Mouse (Mus musculus) kidney, adult 9 months (tissue): Measurements from ENCODE around the gene Lmbrd2.

Source experiments
- DNase-seq: peaks from one replicate; pipeline ENCODE4 v3.0.0; 2022

The Lmbrd2 gene

DNA sequence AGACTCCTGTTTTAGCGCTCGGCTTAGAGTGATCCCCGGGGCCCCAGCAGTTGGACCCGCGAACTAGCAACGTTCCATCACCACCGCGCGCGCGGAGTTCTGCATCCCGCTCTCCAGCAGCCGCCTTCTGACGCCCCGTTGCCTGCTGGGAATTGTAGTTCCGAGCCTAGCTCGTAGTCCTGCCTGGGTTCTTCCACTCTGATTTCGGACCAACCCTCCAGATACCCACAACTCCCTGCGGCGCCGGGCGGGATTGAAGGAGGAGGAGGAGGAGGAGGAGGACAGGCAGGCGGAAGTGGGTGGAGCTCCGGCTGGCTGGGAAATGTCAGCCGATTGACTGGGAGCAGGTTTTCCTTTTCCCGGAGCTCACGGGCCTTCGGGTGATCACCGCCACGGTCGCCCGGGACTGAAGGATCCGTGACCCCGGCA lies at the start of gene Lmbrd2:
Lmbrd2 (plus strand) TSS at position 299 of the 429 bp plus-strand sequence.
- DNase-seq: peak; percentile 98

DNA sequence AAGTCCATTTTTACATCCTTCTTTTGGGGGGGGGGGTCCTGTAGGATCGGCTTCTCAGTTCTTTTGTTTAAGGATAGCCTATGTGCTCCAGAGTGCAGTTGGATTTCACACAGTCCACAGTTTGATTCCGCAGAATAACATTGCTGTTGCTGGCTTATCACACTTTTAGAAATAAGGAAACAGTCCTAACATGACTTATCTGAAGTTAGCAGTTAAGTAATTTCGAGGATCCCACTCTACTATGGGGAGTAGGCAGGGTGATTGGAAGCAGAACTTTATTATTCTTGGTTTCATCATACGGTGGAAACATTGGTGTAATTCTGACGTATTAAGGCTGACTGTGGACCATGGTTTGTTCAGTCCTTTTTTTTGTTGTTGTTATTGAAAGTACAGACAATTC lies 49.7 kb upstream of the Lmbrd2 start:
- no peak for DNase-seq

DNA sequence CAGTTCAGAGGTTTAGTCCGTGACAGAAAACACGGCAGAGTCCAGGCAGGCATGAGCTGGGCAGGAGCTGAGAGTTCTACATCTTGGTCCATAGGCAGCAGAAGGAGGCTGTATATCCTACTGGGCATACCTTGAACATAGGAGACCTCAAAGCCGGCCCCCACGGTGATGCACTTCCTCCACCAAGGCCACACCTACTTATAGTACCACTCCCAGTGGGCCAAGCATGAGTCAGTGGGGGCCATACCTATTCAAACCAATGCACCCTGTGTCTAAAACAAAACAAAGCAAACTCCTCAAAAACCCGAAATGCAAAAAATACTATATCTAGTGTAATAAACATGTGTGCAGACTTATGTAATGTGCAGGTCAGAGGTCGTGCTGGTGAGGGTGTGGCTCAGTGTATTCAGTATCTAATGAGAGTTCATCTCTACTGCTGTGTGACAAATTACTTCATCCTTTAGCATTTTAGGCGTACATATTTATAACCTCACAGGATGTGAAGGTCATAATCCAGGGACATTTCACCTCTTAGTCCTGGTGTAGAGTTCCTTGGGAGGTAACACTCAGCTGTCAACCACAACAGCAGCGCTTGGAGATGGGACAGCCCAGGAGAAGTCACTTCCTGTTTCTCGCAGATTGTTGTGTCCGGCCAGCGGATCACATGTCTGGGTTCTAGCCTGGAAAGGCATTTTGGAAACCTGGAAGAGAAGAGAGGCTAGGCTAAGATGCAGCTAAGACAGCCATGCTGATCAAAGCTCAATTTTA lies 46.6 kb upstream of the Lmbrd2 start:
- no peak for DNase-seq

DNA sequence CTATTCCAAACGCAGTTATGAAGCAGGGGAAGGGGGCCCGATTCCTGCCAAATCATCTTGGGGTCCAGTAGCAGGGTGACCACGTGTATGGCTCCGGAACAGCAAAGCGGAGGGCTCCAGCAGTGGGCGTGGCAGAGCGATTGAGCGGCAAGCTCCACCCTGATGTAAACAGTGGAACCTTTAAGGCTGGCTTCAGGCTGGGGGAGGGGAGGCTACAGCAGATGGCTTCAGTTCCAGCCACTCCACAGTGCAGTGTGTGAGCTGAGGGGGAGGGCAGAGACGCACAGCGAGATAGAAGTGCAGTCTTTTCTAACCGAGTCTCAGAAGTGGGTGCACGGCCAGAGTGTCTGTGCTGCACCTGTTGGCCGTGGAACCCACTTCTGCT lies 46.0 kb upstream of the Lmbrd2 start:
- DNase-seq: no peak

DNA sequence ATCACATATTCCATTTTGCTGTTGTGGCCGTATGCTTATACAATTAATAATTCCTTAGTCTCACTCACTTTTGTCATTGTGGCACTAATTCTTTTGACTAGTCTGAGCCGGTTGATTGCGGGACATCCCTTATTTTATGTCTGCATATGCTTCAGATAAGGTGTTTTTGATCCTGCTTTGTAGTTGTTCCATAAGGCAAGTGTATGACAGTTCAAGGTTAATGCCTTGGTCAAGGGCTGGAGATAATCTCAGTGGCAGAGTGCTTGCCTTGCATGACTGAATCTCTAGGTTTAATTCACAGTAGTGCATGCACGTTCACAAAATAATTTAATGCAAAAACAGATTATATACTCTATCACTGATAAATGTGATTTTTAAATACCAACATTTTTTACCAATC lies 43.5 kb upstream of the Lmbrd2 start:
- DNase-seq: no peak

DNA sequence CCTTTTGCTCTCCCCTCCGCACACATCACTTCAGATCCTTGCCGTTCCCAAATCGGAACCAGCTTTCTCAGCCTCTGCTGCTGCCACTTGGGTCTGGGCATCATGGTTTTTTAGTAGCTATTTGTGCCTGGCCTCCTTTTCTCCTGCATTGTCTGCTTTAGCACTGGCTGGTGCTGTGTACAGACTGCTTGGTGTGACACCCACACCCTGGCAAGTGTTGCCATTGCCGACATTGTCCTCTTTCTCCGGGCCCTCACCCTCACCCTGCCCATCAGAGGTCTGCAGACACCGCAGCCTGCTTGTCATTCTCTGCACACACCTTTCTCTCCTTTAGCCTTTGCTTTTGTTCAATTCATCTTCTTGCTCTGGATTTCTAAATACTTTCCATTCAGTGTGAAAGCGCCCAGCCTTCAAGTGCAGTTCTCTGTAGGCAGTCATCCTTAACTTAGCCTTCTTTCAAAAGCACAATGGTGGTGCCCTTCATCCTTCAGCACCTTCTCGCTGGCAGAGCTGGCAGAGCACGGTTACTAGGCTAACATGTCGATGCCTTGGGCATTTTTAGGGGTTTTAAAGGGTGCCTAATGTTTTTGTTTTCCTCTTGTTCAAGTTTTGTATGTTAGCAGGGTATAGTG lies 39.8 kb upstream of the Lmbrd2 start:
- DNase-seq: no peak

DNA sequence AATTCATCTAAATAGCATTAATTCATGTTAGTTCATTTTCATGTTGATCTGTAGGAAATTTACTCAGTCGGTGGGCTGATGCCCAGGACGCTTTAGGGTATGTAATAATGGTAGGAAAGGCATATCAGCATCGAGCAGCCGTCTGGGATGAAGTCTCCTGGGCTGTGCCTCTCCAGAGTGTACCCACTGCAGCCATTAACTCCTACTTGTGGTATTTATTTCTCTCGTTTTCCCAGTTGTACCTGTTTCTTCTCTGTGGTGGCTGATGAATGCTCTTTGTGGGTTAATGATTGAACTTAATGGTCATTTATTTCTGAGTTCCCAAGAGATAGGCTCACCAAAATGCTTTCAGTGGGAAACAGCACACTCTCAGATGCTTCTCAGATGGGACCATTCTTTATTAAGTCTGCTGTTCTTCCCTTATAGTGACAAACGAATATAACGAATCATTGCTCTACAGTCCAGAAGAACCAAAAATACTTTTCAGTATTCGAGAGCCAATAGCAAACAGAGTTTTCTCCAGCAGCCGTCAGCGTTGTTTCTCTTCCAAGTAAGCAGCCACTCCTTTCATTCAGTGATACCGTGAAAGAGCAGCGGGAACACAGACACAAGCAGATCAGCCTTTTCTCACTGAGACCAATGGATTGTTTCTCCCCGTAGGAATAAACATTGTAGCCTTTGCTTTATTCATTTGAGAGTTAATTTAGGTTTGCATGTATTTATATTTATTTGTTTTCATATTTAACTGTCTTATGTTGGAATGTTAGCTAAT lies 33.9 kb upstream of the Lmbrd2 start:
- DNase-seq: peak; percentile 40

DNA sequence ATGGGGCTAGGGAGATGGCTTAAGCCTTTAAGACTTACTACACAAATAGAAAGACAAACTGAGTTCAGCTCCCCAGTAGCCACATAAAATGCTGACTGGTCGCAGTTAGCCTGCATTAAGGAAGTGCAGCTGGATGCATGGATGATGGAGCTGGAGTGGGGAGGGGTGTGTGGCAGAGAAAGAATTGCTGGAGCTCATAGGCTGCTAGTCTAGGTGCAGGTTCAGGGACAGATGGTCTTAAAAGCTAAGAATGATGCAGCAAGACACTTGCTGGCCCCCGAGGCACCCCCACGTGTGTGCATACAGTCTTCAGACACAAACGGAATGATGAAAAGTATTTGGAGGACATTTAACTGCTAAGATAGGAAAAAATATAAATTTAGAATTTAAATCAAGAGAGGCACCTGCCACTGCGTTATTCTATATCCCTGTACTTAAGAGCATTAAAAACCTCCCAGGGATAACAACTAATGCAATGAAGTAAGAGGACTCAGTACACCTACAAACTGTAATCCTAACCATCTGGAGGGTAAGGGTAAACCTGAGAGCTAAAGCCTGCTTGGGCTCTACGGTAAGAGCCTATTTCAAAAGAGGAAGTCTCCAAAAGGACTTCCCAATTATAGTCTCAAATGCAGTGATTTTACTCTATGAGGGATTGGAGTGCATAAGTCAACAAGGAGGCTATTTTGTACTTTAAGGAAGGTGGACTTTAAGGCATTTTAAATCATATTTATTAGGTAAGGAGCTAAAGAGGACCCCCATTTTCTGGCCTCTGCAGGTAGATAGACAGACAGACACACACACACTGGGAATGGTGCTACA lies 29.6 kb upstream of the Lmbrd2 start:
- DNase-seq: no peak

DNA sequence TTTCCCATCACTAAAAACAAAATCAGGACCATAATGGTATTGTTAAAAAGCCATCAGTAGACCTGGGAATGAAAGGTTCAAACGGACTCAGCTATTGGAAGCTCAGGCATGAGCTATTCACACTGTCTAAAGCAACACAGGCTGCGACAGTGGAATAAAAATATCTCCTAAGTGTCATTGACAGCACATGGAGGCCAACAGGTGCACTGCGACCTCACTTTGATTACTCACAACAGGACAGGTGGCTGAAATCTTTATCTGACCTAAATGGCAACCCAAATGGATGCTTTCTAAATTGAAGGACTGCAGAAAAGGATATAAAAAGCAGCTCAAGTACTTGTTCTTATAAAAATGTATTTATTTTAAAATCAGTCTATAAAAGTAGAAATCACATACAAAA lies 28.7 kb upstream of the Lmbrd2 start:
- no peak for DNase-seq

DNA sequence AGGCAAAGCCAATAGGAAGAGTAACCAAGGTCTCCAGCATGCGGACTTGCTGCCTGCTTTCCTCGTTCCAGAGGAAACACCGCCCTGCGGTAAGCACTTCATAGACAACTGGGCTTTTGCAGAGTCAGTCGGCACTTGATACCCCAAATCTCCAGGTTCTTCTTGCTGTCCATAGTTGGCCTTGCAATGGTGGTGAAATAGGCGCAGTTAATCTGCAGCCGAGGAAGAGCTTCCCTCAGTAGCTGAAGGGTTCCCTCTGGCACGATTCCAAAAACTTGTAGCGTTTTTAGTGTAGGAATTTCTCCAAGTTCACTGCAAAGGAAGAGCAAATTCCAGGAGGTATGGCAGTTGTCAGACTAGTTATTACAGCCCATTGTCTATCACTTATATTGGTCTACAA lies 26.8 kb upstream of the Lmbrd2 start:
- no peak for DNase-seq

DNA sequence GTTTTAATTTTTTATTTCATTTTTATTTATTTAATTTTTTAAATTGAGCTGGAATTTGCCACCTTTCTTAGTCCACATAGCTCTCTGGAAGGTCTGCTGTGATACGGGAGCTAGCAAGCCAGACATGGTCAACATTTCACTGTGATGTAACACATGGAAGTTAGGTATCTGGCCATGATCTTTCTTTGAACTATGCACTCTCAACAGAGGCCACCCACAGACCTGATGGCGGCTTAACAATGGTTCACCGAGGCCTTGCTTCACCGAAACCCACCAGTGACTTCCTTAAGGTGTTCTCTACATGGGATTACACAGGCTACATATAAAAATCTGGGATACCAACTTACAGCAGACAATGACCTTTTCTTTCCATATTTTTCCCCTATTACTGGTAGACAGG lies 26.2 kb upstream of the Lmbrd2 start:
- DNase-seq: no peak

DNA sequence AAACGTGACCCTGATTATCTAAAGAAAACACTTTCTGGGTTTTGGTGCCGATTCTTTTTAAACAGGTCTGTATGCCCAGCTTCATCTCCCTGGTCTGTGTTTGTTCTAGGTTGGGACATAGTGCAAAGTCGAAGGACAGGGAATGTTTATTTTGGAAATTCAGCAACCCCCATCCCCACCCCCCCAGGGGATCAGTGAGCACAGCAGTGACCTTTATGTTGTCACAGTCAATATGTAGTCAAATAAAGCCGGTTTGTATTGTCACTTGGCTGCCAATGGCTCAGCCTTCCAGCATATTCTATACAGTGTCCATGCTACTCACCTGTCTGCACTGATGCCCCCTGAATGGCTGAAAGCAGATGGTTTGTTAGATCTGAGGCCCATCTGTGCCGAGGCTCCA lies 25.8 kb upstream of the Lmbrd2 start:
- peak; percentile 46 for DNase-seq

DNA sequence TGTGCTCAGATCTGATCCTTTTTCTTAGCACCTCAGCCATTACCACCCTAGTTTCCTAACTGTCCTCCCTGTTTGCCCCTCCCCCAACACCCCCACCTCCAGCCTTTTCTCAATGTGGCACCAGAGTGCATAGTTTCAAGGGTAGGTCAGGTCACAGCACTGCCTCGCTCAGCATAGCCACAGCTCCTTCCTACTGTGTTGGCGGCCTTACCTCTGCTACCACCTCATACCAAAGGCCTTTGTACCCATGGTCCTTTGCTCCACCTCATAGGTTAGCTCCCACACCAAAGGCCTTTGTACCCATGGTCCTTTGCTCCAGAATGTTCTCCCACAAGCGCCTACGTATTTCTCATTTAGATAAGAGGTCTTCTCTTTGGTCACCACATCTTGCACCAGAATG lies 21.5 kb upstream of the Lmbrd2 start:
- DNase-seq: peak; percentile 52

DNA sequence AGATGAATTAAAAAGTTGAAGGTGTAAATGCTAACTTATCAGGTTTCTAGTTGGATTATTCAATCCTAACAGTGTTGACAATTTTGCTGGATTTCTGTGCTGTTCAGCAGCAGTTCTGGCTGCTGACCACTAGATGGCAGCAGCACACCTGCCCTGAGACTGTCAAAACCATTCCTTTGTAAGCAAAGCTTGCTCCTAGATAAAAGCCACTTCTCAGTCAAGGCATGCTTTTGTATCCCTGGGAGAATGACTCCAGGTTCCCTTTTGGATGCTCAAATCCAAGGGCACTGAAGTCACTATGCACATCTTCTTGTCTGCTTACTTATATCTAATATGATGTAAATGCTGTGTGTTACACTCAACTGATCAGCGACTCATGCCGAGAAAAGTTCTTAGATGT lies 20.3 kb upstream of the Lmbrd2 start:
- DNase-seq: peak; percentile 51

DNA sequence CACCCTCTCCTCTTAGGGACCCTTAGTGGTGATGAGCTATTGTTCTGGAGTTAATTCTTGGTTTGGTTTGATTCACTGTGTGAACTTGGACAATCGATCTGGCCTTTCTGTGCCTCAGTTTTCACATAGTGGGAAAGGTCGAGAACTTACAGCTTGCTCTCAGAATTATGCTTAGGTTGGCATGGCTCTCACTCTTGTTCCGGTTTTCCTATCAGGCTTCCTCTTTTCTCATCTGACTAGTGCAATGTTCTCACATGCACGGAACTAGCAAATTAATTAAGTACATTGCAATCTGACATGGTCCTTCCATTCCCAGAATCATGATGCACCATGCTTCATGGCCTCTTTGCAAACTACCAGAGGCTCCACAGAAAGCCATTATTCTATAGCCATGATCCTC lies 17.4 kb upstream of the Lmbrd2 start:
- DNase-seq: no peak

DNA sequence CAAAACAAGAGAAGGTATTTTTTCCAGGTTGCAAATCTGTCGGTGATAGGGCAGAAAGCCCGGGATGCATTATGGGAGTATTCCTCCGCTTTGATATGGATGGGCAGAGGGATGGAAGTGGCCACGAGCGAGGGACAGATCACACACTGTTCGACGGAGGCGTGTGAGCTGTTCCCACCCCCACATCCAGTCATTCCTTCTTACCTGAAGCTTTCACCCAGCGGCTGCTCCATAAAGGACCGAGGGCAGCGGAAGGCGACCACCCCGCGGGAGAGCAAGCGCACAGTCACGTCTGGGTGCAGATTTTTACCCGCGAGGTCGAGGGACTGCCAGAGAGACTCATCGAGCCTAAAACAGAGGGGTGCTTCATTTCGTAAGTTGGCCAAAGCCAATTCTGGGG lies 15.5 kb upstream of the Lmbrd2 start:
- DNase-seq: no peak

DNA sequence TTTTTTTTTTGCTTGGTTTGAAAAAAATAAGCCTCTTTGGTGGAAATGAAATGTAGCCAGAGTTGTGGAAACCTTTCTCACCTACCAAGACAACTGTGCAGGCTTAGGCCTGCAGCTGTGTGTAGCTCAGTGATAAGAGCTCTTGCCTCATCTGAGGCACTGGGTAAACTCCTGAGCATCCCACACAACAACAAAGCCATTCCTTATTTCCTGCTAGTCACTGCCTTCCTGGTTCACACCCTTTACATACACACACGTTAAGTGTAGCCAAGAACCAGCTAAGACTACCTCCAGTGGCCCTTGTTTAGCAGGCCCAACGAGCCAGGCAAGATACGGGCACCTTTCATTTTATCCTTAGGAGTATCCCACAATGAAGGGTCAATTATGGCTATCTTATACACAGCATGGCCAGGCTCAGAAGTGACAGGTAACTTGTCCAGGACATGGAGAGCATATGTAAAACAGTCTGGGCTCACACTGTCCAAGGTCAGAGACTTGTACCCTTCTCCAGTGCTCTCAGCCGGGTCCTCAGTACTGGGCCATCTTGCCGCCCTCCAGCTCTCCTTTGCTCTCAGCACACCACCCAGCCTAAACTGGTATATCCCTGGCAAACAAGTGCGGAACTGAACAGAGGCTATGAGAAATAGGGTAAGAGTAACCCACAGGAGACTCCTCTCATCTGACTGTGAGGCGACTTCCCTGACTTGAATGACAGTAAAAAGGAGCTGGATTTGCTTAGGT lies 13.1 kb upstream of the Lmbrd2 start:
- DNase-seq: no peak

DNA sequence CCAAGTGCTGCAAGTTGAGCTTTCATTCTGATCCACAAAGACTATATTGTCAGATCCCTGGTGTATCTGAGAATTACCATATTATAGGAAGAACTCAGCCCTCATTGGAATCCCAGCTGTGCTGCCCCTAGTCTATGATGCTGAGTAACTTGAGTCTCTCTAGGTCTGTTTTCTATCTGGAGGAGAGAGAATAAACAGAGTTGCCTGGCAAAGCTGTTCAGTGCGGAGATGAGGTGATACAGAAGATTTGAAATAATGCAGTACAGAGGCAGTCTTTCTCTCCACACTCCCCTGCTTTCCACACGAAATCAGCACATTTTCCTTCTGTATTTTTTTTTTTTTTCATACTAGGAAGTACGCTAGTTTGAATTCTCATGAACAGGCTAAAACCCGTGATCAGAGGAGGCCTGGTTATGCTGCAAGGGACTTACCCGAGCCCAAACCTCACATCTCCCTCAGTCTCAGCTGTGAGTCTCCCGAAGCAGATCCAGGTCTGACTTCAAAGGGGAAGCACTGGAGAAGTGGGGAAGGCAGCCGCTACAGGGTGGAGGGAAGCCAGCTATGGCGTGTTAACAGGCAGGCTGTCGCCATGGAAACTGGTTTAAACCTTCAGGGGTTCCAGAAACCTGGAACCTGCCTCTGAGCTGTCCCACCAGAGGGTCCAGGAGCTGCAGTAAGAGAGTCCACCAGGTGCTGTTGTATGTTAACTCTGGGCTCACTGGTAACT lies 9.4 kb upstream of the Lmbrd2 start:
- DNase-seq: no peak

DNA sequence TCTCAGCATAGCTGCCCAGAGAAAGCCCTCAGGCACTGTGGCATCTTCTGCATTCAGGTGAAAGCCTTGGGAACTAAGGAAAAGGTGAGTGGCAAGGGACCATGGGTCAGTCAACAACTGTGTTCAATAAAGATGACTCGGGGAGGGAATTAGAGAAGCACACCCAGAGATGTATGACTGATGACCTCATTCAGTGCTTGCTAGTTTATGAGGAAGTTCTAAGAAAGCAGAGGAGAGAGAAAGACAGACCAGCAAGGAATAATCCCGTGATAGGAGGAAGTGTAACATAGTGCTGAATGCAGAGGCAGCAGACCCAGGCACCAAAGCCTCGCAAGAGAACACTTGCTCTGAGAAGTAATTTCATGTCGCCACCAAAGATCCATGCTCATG lies 8.9 kb upstream of the Lmbrd2 start:
- DNase-seq: no peak

DNA sequence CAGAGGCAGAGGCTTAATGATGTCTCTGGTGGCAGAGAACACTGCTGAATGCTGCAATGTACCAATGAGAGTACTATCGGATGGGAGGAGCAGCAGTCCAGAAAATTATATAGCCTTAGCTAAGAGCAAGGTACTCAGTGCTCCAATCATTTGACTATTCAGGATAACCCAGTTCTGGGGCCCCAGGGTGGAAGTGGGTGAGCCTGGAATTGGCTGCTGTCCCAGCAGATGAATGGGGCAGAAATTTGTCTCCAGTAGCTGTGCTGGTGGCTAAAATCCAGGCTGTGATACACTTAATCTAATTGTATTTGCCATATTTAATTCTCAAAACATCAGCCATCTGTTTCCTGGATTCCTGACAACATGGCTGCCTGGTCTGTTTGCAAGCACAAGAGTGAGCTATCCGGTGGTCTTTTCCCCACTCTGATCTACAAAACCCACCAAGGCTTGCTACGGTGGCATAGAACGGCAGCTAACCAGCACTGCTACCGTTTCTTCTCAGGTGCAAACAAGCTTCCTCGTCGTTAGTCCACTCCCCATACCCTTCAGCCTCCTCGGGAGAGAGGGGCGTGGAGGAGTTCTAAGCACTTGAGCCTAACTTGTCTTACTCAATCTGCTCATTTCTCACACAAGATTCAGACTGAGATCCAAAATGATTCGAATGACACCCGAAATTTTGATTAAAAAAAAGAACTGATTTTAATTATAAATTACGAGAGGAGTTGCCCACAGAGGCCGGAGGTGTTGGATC lies 7.5 kb upstream of the Lmbrd2 start:
- DNase-seq: no peak
